Mouse (Mus musculus) erythroid progenitor cell, adult 5-6 weeks (primary cell): ENCODE measurements at regions not wholly inside any gene's neighbourhood (a gene's known extent, or its start where the extent isn't known, plus 50 kb on each side); places are given as distances from the start of the nearest gene placed in this dataset.

Experiments used
- ATAC-seq: replicated peaks from 2 replicates; pipeline ENCODE4 v1.8.0; 2016; ENCODE audit warnings: moderate number of reproducible peaks, mild to moderate bottlenecking, moderate TSS enrichment, inconsistent platforms; ENCODE audit not compliant: poor library complexity, low FRiP score, severe bottlenecking

DNA sequence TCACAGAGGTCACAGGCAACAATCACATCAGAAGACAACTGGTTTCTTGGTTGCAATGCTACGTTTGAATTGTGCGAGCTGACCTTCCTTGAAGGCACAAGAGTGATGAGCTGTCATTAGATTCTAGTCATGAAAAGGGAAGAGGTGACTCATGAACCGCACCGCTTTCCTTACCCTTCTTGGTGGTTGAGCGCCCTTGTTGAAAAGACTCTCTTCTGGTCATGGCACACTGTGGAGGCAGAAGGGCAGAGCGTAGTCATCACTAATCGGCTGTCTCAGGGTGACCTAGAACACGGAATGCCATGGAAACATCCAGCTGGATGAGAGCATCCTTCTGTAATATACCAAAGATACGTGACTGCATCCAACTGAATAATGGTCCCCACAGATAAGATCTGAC, 121.8 kb upstream of the Klf14 start:
- no peak for ATAC-seq

DNA sequence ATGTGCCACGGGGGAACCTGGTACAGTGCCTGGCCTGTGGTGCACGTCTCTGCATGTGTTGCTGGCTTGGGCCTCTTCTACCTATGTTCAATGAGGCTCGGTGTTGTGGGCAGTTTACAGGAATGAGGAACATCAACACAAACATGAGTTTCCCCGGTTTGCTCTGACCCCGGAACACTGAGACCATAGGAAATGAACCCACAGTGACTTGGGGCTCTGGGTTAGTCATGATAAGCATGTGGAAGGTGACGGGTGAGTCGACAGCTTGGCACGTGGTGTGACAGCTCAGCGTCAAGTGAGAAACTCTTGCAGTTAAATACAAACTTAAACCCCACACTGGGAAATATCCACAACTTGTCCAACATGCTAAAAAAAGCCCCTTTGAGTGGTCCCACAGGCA, 122.4 kb upstream of the Klf14 start:
- ATAC-seq = no peak

DNA sequence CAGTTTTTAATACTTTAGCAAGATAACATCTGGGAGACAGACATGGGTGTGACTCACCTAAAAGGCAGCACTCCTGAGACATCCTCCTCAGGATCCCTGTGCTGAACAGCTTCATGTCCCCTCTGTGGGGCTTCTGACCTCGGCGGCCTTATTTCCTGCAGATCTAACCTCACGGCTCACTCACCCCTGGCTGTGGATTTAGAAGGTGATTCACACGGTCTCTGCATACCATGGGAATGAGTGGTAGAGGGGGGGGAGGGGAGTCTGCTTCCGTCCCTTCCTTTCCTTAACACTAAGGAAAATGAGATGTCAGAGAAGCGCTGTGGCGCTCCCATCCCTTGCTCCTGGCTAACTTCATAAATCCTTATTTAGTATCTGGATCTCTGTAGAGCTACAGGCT, 123.1 kb upstream of the Klf14 start:
- ATAC-seq = no peak

DNA sequence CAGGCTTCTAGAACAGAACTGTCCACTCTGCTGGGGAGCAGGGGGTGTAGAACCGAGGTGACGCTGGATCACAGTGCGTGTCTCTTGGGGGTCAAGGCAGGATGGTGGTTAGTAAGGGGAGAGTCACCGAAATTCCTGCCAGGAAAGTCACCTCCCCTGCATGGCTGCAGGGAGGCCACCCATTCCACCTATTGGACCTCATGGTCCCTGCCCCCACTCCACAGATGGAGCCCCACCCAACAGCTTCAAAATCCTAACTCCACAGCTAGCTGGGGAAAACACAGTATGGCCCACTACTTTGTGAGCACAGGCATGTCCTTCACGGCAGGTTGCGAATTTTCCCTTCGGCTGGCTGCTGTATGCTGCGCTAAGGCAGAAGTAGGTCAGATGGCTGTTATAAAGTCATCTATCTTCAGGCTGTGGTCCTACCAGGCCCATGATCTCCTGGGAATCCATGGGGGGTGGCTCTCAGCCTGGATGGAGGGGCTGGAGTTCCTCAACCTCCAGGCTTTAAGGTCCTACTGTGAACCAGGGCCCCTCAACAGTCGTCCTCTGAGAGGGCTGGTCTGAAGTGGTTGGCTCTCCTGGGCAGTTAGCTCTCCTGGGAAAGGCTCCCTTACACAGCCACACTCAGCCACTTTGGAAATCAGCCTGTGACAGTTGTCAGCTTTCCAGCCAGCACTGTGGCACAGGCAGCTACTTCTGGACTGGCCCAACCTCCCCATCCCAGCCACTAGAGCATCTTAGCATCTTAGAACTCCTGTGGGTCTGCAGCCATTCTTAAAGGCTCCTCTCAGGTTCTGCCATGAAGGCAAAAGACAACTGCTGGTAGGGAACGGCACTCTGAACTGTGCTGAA, 124.0 kb upstream of the Klf14 start:
- ATAC-seq = no peak

DNA sequence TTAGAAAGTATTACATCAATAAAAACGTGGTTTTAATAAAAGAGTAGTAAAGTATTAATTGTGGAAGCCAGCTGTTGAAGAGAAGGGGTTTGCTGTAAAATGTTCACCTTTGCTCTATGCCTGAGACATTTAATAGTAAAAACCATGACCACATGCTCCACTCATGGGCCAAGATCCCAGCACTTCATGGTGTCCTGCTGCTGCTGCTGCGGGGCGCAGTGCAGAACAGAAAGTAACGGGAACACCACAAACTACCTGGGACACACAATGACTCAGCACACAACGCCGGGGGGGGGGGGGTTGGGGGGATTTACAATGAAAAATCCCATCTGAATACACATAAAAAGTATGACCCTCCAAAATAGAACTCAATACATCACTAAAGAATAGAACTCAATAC, 124.8 kb upstream of the Klf14 start:
- ATAC-seq = no peak

DNA sequence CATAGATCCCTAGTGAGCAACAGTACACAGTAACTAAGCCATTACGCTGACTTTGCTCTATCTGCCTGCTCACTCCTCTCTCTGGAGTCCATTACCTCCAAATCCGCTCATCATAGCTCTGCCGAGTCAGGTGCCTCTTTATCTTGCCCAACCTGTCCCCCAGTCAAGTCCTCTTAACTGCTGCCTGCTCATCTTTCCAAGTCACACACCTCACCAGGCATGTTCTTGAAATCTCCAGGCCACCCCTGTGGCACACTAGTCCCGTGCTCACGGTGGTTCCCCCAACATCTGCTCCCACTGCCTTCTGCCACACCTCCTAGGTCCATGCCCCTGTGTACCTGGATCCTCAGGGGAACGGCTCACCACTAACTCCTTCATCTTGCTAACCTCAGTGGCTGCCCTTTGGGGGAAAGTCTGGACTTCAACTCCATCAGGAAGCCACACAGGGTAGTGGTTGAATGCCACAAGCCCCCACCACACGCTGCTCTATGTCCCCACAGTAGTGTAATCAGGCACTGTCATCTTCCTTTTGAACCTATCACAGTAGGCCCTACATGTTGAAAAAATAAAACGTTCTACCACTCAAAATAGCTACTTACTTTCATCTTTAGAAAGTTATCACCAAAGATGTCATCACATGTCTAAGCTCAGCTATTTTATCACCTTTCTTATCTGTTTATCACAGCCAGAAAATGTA, 126.3 kb upstream of the Klf14 start:
- ATAC-seq = no peak

DNA sequence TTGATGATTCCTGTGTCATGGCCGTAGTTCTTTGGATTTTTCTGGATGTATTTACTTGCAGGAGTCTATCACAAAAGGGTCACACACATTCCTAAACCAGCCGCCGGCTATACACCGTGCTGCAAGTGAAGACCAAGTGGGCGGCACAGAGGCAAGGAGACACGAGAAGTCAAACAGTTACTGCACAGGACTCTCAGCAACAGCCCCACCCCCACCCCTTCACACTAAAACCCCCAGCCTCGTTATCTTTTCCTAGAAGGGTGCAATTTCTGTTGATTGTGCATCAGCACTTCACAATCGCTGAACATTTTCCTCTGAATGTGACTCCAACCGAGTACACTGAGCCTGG, 126.9 kb upstream of the Klf14 start:
- no peak for ATAC-seq

DNA sequence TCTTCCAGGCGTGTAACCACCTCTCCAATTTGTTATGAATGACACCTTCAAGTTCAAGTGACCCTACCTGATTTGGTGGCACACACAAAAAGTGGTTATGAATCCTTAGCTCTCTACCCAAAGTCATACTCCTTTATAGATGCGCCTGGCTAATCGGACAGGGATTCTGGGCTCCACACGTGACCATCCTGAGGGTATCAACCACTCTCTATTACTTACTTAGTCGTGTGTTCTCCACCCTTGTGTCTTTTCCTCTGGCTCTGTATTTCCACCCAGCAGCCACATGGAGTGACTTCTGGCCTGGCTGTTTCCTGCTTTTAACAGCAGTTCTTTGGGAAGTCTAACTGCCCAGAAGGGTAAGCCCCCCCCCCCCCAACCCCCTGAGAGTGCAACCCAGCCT, 127.4 kb upstream of the Klf14 start:
- ATAC-seq = no peak

DNA sequence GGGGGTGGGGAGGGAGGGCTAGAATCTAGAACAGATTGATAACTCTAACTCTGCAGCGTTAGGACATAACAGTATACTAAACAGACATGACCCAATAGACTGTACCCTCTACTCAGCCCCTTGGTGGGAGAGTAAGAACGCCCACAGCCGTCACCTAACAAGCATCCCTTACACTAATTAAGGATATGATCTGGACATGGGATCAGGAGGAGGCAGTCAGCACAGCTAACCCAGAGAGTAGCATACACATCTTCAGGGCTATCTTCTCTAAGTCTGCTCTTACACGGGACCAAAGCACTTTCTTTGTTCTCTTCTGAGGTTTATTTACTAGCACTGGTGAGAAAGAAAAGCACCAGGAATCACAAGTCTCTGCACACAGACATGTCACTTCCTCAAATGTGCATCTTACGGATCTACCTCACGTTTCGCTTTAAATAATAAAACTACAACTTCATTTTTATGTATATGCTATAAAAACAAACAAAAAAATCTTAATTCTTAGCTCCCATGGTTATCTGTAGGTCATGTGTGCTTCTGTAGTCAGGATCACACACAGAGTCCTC, 128.0 kb upstream of the Klf14 start:
- no peak for ATAC-seq

DNA sequence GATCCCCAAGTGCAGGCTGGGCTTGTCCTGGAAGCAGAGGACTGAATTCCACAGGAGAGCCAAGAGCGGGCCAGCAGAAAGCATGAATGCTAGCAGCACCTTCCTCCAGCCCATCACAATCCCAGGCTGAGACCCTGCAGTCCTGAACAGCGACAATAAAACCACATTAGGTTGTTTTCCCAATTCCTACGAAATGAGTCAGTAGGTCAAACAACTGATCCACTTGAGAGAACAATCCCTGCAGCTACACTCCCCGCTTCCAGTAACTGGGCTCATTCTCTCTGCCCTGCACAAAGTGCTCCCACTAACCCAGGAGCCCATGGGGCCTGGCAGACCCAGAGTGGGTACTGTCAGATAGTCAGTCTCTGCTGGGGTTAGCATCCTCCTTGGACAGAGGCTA, 128.6 kb upstream of the Klf14 start:
- no peak for ATAC-seq

DNA sequence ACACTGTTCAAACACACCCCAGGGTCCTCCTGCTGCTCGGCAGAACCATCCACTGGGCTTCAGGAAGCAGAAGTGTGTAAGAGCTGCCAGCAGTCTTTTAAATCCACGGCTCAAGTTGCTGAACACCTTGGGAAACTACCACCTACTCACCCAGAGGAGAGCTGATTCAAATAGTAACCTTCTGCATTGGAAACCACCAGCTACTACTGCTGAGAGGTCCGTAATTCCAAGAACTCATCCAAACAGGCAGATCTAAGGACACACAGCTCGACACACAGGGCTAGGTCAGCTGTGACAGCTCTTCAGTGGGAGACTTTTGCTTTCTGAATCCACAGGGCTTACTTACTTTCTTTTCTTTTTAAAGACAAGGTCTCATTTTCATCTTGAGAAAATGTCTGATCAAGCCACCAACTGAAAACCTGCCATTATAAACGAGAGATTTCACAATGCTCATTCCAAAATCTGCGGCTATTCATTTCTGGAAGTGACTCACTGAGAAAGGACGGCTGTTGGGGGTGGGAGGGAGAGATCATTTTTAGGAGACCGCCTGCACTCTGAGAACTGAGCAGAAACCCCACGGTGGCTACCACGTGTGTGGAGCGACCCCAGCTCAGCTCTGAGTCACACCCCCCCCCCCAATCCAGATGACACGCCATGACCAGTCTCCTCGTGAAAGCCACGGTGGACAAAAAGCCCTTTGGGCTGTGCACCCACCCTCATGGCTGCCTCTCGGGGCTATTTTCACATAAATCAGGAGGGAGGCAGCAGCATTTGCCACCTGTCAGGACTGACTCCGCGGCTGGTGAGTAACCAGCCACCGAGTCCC, 129.5 kb upstream of the Klf14 start:
- no peak for ATAC-seq

DNA sequence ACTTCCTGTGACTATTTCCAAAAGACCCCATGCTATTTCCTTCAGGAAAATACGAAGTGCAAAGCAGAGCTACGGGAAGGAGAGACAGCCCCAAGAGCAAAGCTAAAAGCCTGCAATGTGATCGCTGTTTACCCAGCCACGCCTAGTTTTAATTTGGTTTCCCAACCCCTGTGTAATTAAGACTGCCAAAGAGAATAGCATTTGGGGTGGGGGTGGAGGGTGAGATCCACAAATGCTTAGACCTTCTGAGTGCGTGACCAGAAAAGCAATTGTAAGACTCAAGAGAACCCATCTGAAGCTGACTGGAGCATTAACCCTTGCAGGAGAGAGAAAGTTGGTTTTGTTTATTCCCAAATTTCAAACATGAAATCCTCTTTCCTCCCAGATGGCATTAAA, 130.1 kb upstream of the Klf14 start:
- no peak for ATAC-seq

DNA sequence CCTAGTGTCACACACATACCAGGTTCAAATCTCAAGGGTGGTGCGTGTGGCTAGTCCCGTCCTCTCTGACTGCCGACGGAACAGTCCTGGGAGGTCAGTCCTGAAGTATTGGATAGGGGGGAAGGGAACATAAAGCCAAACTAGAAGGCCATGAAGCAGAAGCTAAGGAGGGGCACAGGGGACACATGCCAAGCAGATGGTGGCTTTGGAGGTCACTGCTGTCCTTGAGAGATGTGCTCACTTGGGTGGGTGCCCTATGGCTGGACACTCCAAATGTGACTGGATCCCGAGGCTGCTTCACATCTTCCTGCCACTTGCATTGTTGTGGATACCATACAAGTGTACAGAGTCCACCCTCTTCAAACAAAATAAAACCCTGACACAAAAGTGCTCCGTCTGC, 131.4 kb upstream of the Klf14 start:
- no peak for ATAC-seq

DNA sequence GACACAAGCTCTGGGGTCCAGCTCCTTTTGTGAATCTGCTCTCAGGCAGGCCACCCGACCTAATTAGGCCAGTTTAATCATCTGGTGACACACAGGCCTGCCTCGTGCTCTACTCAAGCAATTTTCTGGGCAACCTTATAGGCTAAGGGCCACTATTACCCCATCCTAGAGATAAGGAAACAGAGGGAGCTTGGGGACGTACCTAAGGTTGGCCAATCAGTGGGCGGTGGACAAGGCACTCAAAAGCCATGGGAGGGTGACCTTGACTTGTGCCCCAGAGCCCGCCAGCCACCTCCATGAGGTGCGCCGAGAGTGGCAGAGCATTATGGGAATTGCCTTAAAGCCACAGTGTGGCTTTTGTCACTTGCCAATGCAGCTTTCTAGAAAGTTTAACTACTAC, 131.9 kb upstream of the Klf14 start:
- no peak for ATAC-seq

DNA sequence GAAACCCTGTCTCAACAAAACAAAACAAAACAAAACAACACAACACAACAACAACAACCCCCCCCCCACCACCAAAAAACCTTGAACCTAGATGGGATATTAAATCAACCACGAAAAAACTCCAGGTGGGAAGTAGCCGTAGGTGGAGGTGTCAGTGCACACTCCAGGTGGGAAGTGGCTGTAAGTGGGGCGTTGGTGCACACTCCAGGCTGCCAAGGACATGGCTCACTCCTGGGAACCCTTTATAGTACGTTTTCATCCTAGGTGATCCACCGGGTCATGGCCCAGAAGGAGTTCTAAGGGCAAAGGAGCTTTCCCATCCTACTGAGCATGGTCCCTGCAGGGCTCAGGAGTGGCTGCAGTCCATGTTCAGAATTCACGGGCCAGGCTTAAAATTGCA, 133.4 kb upstream of the Klf14 start:
- no peak for ATAC-seq

DNA sequence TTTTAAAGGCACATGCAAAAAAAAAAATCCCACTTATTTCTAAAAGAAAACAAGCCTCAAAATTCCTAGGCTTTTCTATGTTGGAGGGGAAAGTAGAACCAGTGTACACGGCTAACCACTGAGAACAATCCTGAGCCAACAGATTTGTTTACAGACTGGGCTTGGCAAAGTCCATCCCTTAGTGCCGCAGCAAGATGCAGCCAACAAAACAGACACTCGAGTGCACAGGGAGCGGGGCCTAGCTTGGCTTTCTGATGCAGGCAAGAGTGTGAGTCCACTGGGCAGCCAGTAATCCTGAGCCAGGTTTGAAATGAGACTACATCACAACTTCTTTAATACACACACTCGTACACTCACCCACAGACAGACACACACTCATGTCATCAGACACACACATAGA, 133.9 kb upstream of the Klf14 start:
- ATAC-seq = no peak

DNA sequence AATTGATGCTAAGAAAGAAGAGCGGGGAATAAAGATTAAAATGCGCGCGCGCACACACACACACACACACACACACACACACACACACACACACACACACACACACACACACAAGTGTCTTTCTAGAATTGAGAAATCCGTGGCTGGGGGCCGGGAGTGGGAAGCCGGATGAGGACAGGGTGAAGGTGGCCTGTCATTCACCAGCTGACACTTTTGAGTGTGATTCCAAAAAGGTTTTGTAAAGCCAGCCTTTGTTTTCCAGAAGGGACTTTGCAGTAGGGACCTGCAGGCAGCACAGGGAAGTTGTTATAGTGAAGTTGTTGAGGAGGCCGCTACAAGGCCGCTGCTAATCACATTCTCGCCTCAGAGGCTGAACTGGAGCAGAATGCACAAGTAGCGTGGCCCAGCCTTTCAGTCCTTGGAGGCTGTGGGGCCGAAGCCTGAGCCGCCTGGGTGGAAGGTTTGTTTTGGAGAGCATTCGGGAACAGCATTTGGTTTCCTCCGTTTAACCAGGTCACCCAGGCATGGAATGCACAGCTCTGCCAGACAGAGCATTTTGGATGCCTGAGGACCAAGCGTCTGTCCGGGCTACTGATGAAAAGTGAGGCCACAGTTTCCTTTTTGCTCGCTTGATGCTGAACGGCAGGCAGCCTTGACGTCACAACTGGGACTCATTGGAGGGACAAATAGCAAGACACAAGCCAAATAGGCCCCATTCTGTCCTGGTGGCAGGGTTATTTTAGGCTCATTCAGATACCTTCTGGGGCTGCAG, 137.3 kb upstream of the Klf14 start:
- no peak for ATAC-seq

DNA sequence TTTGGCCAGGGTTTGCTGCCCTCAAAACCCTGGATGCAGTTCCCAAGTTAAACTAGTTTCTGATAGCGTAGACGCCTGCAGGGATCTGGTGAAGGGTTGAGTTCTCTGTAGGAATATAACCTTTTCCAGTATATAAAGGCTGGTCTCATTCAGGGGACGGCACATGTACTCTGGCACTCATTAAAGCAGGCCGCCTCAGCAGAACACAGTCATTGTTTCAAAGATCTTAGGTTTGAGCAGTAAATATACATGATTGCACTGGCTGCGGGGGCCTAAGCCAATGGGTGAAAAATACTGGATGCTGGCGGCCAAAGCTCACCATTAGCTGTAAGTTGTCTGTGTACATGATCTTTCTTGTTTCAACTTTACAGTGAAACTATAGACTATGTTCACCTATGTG, 137.9 kb upstream of the Klf14 start:
- no peak for ATAC-seq

DNA sequence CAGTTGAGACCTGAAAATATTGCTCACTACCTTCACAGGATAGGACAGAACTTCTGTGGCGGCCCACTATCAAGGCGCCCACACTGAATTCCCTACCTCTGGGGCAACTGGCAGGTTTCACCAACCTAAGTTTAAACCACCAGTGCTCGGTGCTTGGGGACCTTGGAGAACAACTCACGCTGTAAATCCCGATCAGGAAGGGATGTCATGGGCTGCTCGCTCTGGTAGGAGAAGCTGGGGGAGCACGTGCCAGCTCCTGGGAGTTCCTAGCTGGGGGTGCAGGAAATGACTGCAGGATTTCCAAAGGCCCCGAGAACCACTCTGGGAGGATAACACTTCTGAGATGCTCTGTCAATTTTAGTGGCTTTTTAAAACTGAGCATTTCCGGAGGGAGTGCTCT, 138.4 kb upstream of the Klf14 start:
- no peak for ATAC-seq

DNA sequence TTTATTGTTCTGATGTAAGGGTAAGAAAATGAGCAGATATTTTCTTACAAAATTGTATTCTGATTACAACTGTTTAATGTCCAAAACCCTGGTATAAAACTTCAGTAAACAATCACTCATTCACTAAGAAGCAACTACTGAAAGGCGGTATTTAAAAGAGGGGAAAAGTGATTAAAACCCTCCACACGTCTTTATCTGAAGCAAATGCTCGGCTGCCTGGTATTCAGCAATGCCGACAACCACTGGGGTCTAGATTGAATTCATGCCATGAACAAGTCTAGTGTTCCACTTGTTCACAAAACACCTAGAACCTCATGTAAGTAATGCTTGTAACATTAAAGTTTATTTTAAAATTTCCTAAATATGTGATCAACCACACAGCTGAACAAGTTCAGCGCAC, 139.2 kb upstream of the Klf14 start:
- ATAC-seq = no peak
